Mouse (Mus musculus): ENCODE results near the gene Prc1.
A peak's percentile ranks its signal among the peaks of the same experiment; 100 is the strongest.

Prc1 gene

DNA sequence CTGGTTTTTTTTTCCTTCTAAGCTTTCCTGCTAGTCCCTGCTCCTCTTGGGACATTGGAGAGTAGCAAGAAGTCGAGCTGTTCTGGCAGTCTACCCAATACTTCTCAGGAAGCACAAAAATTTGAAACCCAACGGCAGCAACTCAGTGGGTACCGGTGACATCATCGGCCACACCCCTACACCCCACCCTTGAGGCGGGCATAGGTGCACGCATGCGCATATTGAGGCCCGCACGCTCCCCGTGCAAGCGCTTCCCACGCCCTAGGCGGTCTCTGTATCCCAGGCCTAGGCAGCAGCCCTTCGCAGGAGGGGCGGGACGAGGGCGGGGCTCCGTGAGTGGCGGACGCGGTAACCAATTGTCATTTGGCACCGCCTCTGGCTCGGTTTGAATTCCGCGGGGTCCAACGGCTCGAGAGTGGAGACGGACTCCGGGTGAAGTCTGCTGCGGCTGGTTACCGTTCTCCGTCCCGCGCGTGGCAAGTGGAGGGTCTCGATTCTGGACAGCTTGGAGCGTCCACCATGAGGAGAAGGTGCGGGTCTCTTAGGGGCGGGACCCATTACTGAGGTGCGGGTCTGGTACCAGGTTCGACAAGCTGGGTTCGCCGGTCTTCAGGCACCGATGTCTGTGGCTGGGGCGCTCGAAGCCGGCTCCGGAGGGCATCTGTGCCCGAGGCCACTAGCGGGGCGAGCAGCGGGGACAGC is at the start of gene Prc1:
TSS of gene Prc1 (plus strand) at position 389 of the 702 bp plus-strand sequence.
- DNase-seq (ENCODE audit: low spot score) = peak; percentile 99

GRCm38 (mm10) chr7:80244851-80245250 is 49.4 kb upstream of the Prc1 start:
- no peak for DNase-seq (ENCODE audit: low spot score)

DNA sequence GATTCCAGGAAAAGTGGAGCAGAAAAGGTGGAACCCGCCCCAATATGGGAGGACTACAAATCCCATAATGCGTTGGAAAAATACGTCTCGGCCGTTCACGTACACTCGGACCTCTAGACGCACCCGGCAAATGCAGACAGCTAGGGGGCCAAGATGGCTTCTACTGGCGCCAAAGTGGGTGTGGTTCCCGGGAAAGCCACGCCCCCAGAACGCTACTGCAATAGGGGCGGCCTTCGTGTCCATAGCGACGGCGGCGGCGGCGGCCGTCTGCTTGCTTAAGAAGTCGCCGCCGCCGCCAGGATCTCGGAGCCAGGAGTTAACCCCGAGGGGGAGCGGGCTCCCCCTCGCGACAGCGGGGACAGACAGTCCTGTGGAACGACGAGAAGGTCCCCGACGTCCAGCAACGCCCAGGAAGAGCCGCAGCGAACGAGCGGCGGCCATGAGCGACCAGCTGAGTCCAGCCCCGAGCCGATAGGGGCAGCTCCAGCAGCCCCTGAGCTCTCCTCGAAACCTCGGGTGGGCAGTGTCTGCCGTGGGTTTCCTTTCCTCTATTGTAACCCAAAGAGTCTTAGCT is 48.0 kb upstream of the Prc1 start, which contains the start of gene Ttll13:
TSS of gene Ttll13 (plus strand) at position 229 of the 574 bp plus-strand sequence.
- peak; percentile 97 for DNase-seq (ENCODE audit: low spot score)

DNA sequence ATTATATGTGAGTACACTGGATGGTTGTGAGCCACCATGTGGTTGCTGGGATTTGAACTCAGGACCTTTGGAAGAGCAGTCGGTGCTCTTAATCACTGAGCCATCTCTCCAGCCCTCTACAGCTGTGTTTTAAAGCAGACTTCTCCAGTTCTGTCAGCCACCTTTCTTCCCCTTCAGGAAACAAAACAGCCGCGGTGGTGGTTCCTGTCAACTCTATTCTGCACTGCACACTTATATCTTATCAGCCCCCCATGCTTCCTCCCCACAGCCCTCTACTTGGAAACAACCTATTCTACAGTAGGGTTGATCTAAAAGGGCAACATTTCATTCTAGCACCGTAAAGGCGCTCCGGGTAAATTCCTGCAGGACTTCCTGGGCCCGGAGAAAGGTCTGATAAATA is 47.4 kb upstream of the Prc1 start:
- DNase-seq (ENCODE audit: low spot score) = no peak

GRCm38 (mm10) chr7:80252437-80252836 is 41.8 kb upstream of the Prc1 start:
- no peak for DNase-seq (ENCODE audit: low spot score)

GRCm38 (mm10) chr7:80252886-80253285 is 41.4 kb upstream of the Prc1 start:
- DNase-seq (ENCODE audit: low spot score) = no peak

GRCm38 (mm10) chr7:80255981-80256380 is 38.3 kb upstream of the Prc1 start:
- no peak for DNase-seq (ENCODE audit: low spot score)

DNA sequence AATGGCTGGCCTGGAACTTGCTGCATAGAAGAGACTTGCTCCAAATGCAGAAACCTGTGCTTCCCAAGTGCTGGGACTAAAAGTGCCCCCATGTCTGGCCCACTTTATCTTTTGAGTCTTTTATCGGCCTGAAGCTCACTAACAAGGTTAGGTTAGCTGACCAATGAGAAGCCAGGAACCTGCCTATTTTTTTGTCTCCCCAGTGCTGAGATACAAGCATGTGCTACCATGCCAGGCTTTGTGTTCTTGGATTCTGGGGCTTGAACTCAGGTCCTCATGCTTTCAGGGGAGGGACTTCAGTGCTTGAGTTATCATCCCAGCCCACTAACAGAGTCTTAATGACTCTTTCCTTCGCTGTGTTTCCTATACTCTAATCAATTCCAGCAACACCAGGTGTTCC is 36.5 kb upstream of the Prc1 start:
- DNase-seq (ENCODE audit: low spot score) = no peak

GRCm38 (mm10) chr7:80260625-80261371 is 33.5 kb upstream of the Prc1 start, which contains the start of gene Ngrn:
Gene Ngrn, plus strand, starts transcription at chr7:80261215.
- DNase-seq (ENCODE audit: low spot score) = peak; percentile 86

GRCm38 (mm10) chr7:80261372-80261990 is 32.8 kb upstream of the Prc1 start:
- peak; percentile 15 for DNase-seq (ENCODE audit: low spot score)

DNA sequence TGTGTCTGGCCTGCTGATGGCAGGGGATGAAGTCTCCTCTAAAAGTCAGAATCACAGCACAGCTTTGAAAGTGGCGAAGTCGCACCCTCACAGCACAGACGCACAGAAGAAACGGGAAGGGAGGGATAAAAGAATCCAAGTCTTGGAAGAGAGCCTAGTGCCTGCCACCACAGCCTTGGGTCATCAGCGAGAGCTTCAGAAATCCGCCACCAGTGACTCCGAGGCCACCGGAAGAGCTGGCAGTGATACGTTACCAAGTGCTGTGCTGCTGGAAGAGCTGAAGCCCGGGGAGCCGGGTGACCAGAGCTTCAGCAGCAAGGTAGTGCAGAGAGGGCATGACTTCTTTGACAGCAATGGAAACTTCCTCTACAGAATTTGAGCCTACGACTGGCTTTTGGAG is 29.6 kb upstream of the Prc1 start:
- DNase-seq (ENCODE audit: low spot score) = no peak

DNA sequence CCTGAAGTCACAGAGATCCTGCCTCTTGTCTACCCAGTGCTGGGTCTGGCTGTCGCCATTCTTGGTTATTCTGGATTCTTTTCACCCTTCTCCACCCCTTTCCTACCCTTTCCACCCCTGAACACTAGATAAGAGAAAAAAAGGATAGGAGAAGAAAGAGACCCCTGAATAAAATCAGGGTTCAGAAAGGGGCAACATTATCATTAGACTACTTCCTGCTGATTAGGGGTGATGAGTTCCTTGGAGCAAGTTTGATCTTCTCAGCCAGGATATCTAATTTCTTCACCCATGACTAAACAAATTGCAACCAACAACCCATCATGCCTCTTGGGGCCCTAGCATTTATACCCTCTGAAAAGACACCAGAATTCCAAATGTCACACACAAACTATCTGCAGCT is 26.5 kb upstream of the Prc1 start:
- no peak for DNase-seq (ENCODE audit: low spot score)

DNA sequence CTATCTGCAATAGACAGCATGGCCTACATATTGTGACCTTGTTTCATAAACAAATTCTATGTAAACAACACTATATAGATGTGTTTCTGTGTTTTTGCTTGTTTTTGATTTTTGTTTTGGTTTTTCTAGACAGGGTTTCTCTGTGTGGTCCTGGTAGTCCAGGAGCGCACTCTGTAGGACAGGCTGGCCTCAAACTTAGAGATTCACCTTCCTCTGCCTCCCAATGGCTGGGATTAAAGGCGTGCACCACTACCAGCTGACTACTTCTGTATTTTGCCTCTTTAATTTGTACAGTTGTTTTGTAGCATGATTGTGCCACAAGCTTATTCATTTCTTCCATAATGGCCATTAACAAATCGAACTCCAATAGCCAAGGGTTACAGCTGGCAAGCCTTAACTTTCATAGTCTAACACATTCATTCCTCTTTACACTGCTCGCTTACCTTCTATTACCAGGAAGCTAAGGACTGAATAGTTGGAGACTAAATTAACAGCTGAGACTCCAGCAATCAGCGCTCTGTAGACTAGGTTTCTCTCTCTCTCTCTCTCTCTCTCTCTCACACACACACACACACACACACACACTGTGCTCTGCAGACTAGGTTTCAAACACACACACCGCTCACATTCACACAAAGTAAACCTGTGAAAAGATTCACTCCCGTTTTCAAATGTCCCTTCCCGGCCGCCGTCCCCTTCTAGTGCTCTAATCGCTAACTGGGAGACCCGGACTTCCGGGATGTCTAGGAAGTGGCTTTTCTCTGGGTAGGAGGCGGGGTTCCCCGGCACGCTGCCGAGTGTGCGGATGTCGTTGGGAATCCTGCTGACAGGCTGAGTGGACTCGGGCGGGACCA is 25.1 kb upstream of the Prc1 start, which contains the start of gene Vps33b:
TSS of gene Vps33b (plus strand) at position 753 of the 854 bp plus-strand sequence.
- DNase-seq (ENCODE audit: low spot score) = peak; percentile 96

- no peak for DNase-seq (ENCODE audit: low spot score)
These were observed 24.4 kb upstream of the Prc1 start for GRCm38 (mm10) chr7:80269751-80270255.

GRCm38 (mm10) chr7:80273456-80273855 is 20.8 kb upstream of the Prc1 start:
- DNase-seq (ENCODE audit: low spot score) = no peak

GRCm38 (mm10) chr7:80276374-80276773 is 17.9 kb upstream of the Prc1 start:
- DNase-seq (ENCODE audit: low spot score) = no peak

DNA sequence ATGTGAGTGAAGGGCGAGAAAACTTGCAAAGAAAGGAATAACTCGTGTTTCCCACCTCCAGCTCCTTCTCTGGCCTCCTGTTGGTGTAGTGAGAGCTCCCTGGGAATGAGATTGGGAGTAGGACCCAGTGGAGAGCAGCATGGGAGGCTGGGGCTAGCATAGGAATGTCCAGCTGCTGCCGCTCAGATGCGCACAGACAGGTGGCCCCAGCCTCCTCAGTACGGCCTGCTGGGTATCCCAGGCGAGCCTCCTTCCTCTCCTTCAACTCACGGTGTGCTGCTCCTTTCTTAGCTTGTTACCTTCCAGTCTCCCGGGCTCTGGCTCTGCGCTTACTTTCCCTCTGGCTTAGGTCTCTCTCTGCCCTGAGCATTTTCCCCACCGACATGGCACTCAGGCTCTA is 14.2 kb upstream of the Prc1 start:
- DNase-seq (ENCODE audit: low spot score) = no peak

- DNase-seq (ENCODE audit: low spot score) = no peak
These were observed 13.3 kb upstream of the Prc1 start for GRCm38 (mm10) chr7:80280998-80281397.

- DNase-seq (ENCODE audit: low spot score) = no peak
These were observed 12.6 kb upstream of the Prc1 start for GRCm38 (mm10) chr7:80281646-80282045.

DNA sequence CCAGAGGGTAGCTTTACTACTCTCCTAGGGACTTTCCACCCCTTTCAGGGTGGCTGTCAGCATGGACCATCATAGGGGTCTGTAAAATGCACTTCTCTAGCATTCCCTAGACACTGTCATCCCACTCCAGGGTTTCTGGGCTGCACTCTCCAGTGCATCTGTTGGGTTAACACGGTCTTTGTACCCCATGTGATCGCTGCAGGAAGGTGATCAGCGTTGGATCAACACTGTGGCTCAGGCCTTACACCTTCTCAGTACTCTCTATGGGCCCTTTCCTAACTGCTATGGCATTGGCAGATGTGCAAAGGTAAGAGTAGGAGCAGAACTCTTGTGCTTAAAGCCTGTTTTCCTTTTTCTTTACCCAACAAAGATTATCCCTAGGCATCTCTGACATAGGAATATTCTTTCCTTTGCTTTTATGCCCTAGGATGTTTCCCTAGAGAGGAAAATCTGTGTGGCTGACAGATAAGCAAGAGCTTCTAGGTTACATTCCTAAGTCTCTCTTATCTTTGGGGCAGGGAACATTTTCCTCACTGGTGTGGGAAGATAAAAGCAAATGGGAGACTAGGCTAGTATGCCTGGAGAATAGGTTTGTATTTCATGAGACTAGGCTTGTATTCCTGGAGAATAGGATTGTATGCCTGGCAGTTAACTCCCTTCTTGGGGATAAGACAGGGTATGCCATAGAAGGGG is 10.9 kb upstream of the Prc1 start:
- no peak for DNase-seq (ENCODE audit: low spot score)

- no peak for DNase-seq (ENCODE audit: low spot score)
These were observed 9.9 kb upstream of the Prc1 start for GRCm38 (mm10) chr7:80284391-80284790.

Data from layer of hippocampus, adult 11-12 months (tissue).